Mouse (Mus musculus) lung, embryonic 15.5 days (tissue): ENCODE measurements at regions not wholly inside any gene's neighbourhood (a gene's known extent, or its start where the extent isn't known, plus 50 kb on each side); places are given as distances from the start of the nearest gene placed in this dataset.

ENCODE experiments used
- ATAC-seq: fragments of 200-750 bp; cut with Nextera tagmentation; 2 replicates; pipeline ENCODE4 v1.8.0; 2017; ENCODE audit warnings: moderate number of reproducible peaks, borderline replicate concordance; ENCODE audit not compliant: low FRiP score, low TSS enrichment; ENCODE audit errors: extremely low read depth
- H3K27ac ChIP-seq: fragments of 300-500 bp; sonication (generic); 2 replicates; pipeline ENCODE4 v1.5.1; 2015; ENCODE audit warnings: moderate library complexity, mild to moderate bottlenecking, inconsistent platforms
- H3K27me3 ChIP-seq: fragments of 300-500 bp; sonication (generic); 2 replicates; pipeline ENCODE4 v1.6.1; 2015; ENCODE audit warnings: inconsistent platforms
- H3K36me3 ChIP-seq: fragments of 300-500 bp; sonication (generic); 2 replicates; pipeline ENCODE4 v1.6.1; 2015; ENCODE audit warnings: inconsistent platforms
- H3K4me1 ChIP-seq: fragments of 300-500 bp; sonication (generic); 2 replicates; pipeline ENCODE4 v1.6.1; 2015; ENCODE audit warnings: inconsistent platforms
- H3K4me2 ChIP-seq: fragments of 300-500 bp; sonication (generic); 2 replicates; pipeline ENCODE4 v1.6.1; 2015; ENCODE audit warnings: inconsistent platforms, mild to moderate bottlenecking, moderate library complexity
- H3K4me3 ChIP-seq: fragments of 300-500 bp; sonication (generic); 2 replicates; pipeline ENCODE4 v1.5.1; 2015; ENCODE audit warnings: mild to moderate bottlenecking, inconsistent platforms
- H3K9ac ChIP-seq: fragments of 300-500 bp; sonication (generic); 2 replicates; pipeline ENCODE4 v1.6.1; 2015; ENCODE audit warnings: inconsistent platforms
- H3K9me3 ChIP-seq: fragments of 300-500 bp; sonication (generic); 2 replicates; pipeline ENCODE4 v1.6.1; 2016; ENCODE audit warnings: inconsistent platforms
- WGBS: fragments of 180-500 bp; shearing (Covaris S2); methylation state at CpG from one replicate; pipeline ENCODE4 v1.1.7; 2015; 5-methylcytosine and 5-hydroxymethylcytosine counted together

DNA sequence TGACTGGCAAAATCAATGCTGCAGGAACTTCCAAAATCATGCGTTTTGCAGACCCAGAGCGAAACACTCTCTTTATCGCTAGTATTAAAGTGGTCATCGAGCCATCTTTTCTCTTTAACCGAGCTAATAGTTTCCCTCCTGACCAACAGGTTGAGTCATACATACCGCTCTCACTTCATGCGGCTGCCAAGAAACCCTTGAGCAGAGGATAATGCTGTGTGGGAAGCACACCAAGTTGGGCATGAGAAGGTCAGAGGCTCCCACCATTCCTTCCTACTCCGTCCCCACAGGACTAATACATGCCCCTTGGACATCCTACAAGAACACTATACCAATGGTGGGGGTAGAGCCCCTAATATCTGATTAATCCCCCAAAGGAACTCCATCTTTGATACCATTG is 442.7 kb upstream of the Castor2 start:
- H3K4me3 ChIP-seq = no peak overlapping the region
- no peak for ATAC-seq

DNA sequence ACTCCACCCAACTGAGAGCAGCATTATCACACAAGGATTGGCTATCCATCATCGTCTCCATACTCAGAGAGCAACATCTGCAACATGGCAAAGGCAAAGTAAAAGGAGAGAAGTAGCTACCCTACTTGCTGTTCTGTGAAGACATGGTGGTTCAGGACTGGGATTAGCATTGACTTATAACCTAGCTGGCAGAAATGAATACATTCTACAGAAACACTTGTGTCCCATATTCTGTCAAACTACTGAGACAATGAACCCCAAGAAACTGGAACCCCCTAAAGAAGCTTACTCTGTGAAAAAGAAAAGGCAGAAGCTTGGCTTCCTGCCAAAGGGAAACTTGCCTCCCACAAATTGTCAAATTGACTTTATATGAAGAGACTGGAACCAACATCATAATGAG is 446.1 kb upstream of the Castor2 start:
- Histone ChIP-seq H3K4me2 (no peak overlapping the region), H3K9ac (no peak overlapping the region), H3K9me3 (no peaks in the 10 kb centered on the region), H3K4me1 (no peaks in the 10 kb centered on the region), H3K36me3 (no peaks in the 10 kb centered on the region), H3K27ac (no peak overlapping the region), H3K27me3 (no peaks in the 10 kb centered on the region), H3K4me3 (no peak overlapping the region)
- no peak for ATAC-seq
- 76% methylated on average over 1 of the region's 1 CpGs for WGBS

More for the DNA sequence above, 442.7 kb upstream of the Castor2 start:
- Histone ChIP-seq H3K4me1 (no peaks in the 10 kb centered on the region), H3K36me3 (no peaks in the 10 kb centered on the region), H3K27ac (no peak overlapping the region), H3K9ac (no peak overlapping the region), H3K27me3 (no peaks in the 10 kb centered on the region), H3K4me2 (no peak overlapping the region), H3K9me3 (no peaks in the 10 kb centered on the region)
- WGBS = 85% methylated on average over 8 of the region's 8 CpGs

DNA sequence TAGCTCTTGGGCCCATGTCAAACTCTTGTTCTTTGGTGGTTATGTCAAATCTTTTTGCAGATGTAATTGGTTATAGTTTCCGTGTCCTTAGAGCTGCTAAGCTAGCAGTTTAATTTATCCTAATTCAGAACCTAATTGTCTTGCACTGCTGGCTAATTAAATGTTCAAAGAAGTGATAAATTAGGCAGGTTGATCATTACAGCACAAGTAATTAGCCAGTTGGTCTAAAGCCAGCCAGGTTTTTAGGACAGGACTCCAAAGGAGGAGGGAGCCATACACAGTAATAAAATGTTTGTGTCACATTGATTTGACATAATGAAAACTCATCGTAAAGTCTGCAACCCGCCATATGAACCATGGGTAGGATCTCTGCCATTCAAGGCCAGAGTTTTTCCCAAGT is 449.3 kb upstream of the Castor2 start:
- no peaks in the 10 kb centered on the region for H3K36me3 ChIP-seq
- H3K27me3 ChIP-seq = no peaks in the 10 kb centered on the region
- H3K9ac ChIP-seq = no peak overlapping the region
- H3K9me3 ChIP-seq = no peaks in the 10 kb centered on the region
- no peak overlapping the region for H3K4me2 ChIP-seq
- H3K4me3 ChIP-seq = no peak overlapping the region
- WGBS = 91% methylated on average over 3 of the region's 3 CpGs
- H3K27ac ChIP-seq = no peak overlapping the region
- no peaks in the 10 kb centered on the region for H3K4me1 ChIP-seq
- ATAC-seq = no peak

DNA sequence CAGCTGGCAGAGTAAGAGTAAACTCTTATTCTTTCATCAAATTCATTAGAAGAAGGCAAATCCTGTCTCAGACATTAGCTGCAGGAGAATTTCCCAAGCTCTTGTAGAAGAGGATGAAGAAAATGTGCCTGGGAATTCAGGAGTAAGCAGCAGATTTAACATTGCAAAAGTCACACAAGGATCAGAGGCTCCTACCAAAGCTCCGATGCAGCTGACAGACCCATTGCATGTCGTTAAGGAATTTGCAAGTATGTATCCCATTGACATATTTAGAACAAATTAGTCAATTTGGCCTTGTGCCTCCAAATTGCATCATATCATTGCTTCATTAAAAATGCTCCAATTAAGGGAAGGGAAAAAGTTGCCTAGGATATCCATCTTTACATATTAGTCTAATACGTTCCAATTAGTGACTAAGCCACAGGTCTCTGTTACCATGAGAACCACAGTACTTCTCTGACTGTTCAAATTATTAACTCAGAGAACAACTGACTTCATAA is 453.8 kb upstream of the Castor2 start:
- no peak for ATAC-seq
- 69% methylated on average over 3 of the region's 3 CpGs for WGBS
- Histone ChIP-seq H3K4me2 (no peak overlapping the region), H3K27ac (no peak overlapping the region), H3K27me3 (no peaks in the 10 kb centered on the region), H3K9ac (no peak overlapping the region), H3K36me3 (no peaks in the 10 kb centered on the region), H3K9me3 (no peaks in the 10 kb centered on the region), H3K4me1 (no peaks in the 10 kb centered on the region), H3K4me3 (no peak overlapping the region)

DNA sequence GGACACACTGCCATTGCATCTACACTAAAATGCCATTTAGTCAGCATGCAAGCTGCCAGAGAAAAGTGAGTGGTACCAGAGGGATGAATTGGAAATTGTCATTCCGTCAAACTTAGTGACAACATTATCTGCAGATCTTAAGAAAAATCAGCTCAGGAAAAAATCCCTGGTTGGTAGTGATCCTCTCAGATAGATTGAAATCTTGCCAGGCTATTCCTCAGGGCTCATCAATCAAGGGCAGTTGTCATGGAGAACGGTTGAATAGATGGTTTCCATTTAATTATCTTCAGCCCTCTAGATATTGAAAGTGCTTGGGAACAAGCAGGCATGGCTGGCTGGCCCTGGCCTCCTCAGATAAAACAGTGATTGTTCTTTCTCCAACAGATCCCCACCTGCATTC is 456.2 kb upstream of the Castor2 start:
- no peak for ATAC-seq
- no peaks in the 10 kb centered on the region for H3K36me3 ChIP-seq
- 45% methylated on average over 2 of the region's 2 CpGs for WGBS

DNA sequence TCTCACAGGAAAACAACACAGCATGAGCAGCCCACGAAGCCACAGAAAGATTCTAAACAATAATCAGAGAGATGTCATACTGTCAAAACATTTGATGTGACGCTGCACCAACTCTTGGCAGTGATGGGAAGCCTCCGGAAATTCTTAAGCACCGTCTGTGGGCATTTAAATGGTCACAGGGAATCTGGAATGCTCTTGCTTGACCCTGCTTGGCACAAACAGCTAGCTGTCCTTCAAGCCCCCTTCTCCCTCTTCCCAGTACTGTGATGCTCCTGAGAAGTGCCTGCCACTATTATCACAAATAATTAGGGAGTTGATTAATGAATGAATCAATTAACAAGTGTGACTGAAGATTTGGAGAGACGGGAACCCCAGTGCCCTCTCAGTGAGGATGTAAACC is 465.0 kb upstream of the Castor2 start:
- WGBS = 26% methylated on average over 5 of the region's 5 CpGs
- no peak overlapping the region for H3K27ac ChIP-seq
- H3K9ac ChIP-seq = no peak overlapping the region
- no peak for ATAC-seq
- no peaks in the 10 kb centered on the region for H3K9me3 ChIP-seq
- H3K4me2 ChIP-seq = no peak overlapping the region
- no peaks in the 10 kb centered on the region for H3K27me3 ChIP-seq
- no peaks in the 10 kb centered on the region for H3K4me1 ChIP-seq
- no peak overlapping the region for H3K4me3 ChIP-seq
- no peaks in the 10 kb centered on the region for H3K36me3 ChIP-seq

More for the DNA sequence above, 456.2 kb upstream of the Castor2 start:
- H3K9ac ChIP-seq = no peak overlapping the region
- H3K4me1 ChIP-seq = no peaks in the 10 kb centered on the region
- no peaks in the 10 kb centered on the region for H3K9me3 ChIP-seq
- no peak overlapping the region for H3K27ac ChIP-seq
- no peak overlapping the region for H3K4me2 ChIP-seq
- no peaks in the 10 kb centered on the region for H3K27me3 ChIP-seq
- H3K4me3 ChIP-seq = no peak overlapping the region

DNA sequence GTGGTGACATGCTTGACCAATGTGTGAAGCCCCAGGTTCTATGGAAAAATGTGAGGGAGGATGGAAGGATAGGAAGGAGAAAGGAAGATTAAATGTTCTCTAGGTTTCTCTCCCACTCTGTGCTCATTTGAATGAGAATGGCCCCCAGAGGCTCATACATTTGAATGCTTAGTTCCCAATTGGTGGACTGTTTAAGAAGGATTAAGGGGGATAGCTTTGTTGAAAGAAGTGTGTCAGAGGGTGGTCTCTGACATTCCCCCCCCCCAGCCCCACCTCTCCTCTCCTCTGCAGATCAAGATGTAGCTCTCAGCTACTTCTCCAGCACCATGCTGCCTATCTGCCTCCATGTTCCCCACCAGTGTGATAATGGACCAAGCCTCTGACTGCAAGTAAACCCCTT is 467.7 kb upstream of the Castor2 start:
- no peaks in the 10 kb centered on the region for H3K36me3 ChIP-seq
- H3K4me2 ChIP-seq = no peak overlapping the region
- no peak for ATAC-seq
- H3K27ac ChIP-seq = no peak overlapping the region
- H3K9me3 ChIP-seq = no peaks in the 10 kb centered on the region
- no peaks in the 10 kb centered on the region for H3K4me1 ChIP-seq
- no peaks in the 10 kb centered on the region for H3K27me3 ChIP-seq
- no peak overlapping the region for H3K9ac ChIP-seq
- no peak overlapping the region for H3K4me3 ChIP-seq

DNA sequence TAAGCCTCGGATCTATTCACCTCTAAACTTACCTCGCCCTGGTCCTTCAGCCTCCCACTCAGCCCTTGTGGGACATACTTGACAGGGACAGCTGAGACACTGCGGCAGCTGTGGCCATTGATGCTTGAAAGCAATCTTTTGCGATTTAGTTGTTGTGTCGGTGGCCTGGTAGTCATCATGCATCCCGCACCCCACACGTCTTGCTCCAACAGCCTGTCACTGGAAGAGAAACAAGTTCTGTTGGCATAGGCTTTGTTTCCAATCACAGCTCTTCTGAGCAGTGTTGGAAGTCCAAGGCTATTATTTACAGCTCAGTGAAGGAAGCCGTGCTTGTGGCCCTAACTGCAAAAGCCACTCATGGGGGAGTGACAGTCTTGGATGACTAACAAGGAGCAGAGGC is 480.2 kb upstream of the Castor2 start:
- Histone ChIP-seq H3K4me1 (no peaks in the 10 kb centered on the region), H3K4me2 (no peak overlapping the region), H3K9me3 (no peaks in the 10 kb centered on the region), H3K27ac (no peak overlapping the region), H3K4me3 (no peak overlapping the region), H3K9ac (no peak overlapping the region), H3K27me3 (no peaks in the 10 kb centered on the region), H3K36me3 (no peaks in the 10 kb centered on the region)
- no peak for ATAC-seq
- WGBS = 66% methylated on average over 8 of the region's 8 CpGs

DNA sequence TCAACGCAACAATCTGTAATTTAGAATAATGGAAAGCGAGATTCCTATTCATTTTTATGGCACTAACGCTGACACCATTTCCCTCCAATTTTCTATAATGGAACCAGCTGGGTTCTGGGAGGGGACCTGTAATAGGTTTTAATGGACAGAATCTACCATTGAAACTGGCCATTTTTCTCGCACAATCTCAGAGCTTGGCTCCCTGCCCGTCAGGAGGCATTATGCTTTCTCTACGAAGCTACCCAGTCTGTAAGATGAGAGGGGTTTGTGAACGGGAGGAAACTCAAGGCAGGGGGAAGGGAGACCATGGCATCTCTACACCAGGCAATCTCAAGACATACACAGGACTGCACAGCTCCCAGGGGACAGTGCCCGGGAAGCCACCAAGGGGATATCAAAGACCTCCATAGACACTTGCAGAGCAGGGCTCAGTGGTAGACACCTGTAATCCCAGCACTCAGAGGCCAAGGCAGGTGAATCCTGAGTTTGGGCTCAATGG is 498.2 kb upstream of the Castor2 start:
- no peak; the same call in 1 of the 2 replicates for ATAC-seq
- H3K9me3 ChIP-seq = no peaks in the 10 kb centered on the region
- no peak overlapping the region for H3K27ac ChIP-seq
- H3K4me3 ChIP-seq = no peak overlapping the region
- 61% methylated on average over 8 of the region's 8 CpGs for WGBS
- H3K9ac ChIP-seq = no peak overlapping the region
- H3K4me1 ChIP-seq = no peaks in the 10 kb centered on the region
- no peaks in the 10 kb centered on the region for H3K36me3 ChIP-seq
- H3K27me3 ChIP-seq = no peaks in the 10 kb centered on the region
- H3K4me2 ChIP-seq = no peak overlapping the region

DNA sequence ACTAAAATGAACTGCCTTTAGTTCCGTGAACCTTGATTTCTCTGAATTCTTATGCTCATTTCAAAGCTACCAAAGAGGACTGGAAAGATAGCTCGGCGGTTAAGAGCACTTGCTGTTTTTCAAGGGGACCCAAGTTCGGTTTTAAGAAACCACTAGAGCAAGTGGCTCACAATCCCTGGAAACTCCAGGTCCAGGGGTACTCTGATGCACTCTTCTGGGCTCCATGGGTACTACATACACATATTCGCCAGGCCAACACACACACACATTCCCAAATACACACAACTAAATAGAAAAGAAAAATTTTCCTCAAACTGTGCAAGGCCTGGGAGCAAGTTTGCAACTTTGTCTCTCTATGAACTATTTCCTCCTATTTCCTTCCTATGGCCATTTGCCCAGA is 498.9 kb upstream of the Castor2 start:
- Histone ChIP-seq H3K4me1 (no peaks in the 10 kb centered on the region), H3K4me3 (no peak overlapping the region), H3K27me3 (no peaks in the 10 kb centered on the region), H3K4me2 (no peak overlapping the region), H3K9ac (no peak overlapping the region), H3K27ac (no peak overlapping the region), H3K9me3 (no peaks in the 10 kb centered on the region), H3K36me3 (no peaks in the 10 kb centered on the region)
- 42% methylated on average over 5 of the region's 5 CpGs for WGBS
- no peak for ATAC-seq

DNA sequence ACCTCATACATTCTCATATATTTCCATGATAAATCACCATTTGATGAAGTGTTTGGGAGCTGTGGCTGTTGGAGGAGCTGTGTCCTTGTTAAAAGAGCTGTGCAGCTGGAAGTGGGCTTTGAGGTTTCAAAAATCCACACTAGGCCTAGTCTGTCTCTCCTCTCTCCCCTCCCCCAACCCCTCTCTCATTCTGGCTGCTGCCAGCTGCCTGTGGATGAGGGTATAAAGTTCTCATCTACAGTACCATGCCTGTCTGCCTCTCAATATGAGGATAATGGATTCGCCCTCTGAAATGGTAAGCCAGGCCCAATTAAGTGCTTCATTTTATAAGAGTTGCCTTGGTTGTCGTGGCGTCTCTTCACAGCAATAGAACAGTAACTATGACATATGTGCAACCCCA is 501.4 kb upstream of the Castor2 start:
- Histone ChIP-seq H3K27ac (no peak overlapping the region), H3K4me1 (no peaks in the 10 kb centered on the region), H3K27me3 (no peaks in the 10 kb centered on the region), H3K9ac (no peak overlapping the region), H3K9me3 (no peaks in the 10 kb centered on the region), H3K36me3 (no peaks in the 10 kb centered on the region), H3K4me2 (no peak overlapping the region), H3K4me3 (no peak overlapping the region)
- 93% methylated on average over 3 of the region's 3 CpGs for WGBS
- no peak for ATAC-seq

DNA sequence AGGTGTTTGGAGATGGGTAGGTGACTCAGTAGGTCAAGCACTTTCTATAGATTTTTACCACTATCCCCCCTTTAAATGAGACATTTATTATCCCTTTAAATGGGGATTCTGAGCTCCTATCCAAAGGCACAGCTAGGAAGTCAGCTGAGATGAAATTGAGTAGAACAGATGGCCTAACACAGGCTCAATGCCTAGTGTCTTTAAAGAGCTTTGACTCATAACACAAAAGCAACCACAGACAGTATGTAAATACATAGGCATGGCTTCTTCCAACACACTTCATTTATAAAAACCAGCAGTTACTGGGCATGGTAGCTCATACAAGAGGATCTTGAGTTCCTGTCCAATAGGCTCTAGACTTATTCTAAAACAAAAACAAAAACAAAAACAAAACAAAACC is 513.0 kb upstream of the Castor2 start:
- Histone ChIP-seq H3K4me3 (no peak overlapping the region), H3K4me1 (no peaks in the 10 kb centered on the region), H3K36me3 (no peaks in the 10 kb centered on the region), H3K27me3 (no peaks in the 10 kb centered on the region), H3K9me3 (no peaks in the 10 kb centered on the region), H3K9ac (no peak overlapping the region), H3K27ac (no peak overlapping the region), H3K4me2 (no peak overlapping the region)
- ATAC-seq = no peak

DNA sequence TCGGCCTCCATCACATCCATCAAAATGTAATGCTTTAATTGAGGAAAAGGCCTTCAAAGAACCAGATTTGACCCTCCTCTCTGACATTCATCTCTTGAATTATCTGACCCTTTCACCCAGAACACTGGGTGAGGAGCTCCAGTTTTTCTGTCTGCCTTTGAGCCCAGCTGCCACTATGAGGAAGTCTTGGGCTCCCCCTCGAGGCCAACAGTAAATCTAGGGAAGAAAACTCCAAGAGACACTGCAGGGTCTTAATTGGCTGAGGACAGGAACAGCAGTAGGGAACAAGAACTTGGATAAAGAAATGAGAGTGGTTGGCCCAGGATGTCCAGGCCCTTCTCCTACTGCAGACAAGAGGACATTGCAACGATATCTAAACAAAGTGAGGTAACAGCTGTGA is 514.3 kb upstream of the Castor2 start:
- no peak overlapping the region for H3K4me3 ChIP-seq
- no peak overlapping the region for H3K27ac ChIP-seq
- no peaks in the 10 kb centered on the region for H3K4me1 ChIP-seq
- H3K36me3 ChIP-seq = no peaks in the 10 kb centered on the region
- H3K27me3 ChIP-seq = no peaks in the 10 kb centered on the region
- no peak overlapping the region for H3K9ac ChIP-seq
- H3K4me2 ChIP-seq = no peak overlapping the region
- 20% methylated on average over 3 of the region's 3 CpGs for WGBS
- no peaks in the 10 kb centered on the region for H3K9me3 ChIP-seq
- no peak for ATAC-seq
